Mouse (Mus musculus) heart, postnatal 0 days (tissue): ENCODE measurements at regions not wholly inside any gene's neighbourhood (a gene's known extent, or its start where the extent isn't known, plus 50 kb on each side); places are given as distances from the start of the nearest gene placed in this dataset.

Experiments
- CTCF ChIP-seq: IDR thresholded peaks from 2 replicates; pipeline ENCODE4 v1.5.1; 2016; ENCODE audit warnings: antibody characterized with exemption, control low read depth, low read depth
- EP300 ChIP-seq: IDR thresholded peaks from 2 replicates; pipeline ENCODE4 v1.6.1; 2016; ENCODE audit warnings: antibody characterized with exemption, low read depth

GRCm38 (mm10) chr12:5955564-5955963 lies 580.1 kb upstream of the Klhl29 start:
- TF ChIP-seq CTCF (no peak), EP300 (no peak)
